Mouse (Mus musculus): ENCODE results near the gene Ermap. TPM values are rescaled to one million over a fixed set of nuclear protein-coding genes. Genes with fewer than 3 reads are reported as not detected.

The Ermap gene
- total RNA-seq, 2 experiments from 2014 or later: 0.21 to 0.32 TPM

DNA sequence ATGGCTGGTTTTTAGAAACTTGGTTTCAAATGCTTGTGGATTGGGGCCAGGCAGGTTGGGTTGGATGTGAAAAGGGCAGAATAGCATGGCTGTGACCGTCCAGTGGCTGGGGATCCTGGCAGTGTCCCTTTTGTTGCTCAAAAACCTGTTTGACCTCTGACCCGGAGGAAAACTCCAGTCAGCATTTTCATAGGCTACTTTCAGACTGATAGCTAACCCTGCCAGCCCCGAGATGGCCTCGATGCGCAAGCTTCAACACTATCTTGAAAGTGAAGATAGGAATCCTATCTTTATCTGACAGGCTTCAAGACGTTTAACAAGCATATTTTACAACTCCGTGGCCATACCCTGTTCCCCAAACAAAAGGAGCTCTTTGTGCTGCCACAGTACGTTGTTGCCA is 52.5 kb downstream of the Ermap start:
- DNase-seq: no peak

DNA sequence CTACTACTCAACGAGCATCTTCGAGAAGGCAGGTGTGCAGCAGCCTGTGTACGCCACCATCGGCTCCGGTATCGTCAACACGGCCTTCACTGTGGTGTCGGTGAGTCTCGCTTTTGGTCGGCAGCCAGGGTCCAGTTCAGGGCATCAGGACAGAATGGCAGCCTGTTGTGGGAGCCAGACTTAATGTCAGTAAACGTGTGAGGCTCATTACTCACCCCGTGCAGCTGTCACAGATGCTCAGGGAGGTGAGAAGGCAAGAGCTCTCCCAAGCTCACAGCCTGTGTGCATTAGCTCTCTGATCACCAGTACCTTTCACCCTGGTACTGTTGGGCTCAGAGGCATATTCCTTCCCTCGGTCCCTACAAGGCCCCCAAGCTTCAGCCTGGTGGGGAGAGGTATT is 56.0 kb downstream of the Ermap start:
- no peak for DNase-seq

DNA sequence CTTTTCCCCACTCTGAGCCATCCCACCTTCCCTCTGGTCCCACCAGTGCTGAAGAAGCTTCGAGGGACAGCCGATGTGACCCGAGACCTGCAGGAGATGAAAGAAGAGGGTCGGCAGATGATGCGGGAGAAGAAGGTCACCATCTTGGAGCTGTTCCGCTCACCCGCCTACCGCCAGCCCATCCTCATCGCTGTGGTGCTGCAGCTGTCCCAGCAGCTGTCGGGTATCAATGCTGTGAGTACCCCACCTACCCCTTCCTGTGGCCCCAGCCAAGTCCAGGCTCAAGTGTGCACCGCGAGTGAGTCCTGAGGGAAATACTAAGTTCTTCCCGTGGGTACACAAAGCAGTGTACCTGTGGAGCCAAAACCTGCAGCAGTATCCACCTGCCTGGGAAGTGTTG is 56.5 kb downstream of the Ermap start:
- no peak for DNase-seq

DNA sequence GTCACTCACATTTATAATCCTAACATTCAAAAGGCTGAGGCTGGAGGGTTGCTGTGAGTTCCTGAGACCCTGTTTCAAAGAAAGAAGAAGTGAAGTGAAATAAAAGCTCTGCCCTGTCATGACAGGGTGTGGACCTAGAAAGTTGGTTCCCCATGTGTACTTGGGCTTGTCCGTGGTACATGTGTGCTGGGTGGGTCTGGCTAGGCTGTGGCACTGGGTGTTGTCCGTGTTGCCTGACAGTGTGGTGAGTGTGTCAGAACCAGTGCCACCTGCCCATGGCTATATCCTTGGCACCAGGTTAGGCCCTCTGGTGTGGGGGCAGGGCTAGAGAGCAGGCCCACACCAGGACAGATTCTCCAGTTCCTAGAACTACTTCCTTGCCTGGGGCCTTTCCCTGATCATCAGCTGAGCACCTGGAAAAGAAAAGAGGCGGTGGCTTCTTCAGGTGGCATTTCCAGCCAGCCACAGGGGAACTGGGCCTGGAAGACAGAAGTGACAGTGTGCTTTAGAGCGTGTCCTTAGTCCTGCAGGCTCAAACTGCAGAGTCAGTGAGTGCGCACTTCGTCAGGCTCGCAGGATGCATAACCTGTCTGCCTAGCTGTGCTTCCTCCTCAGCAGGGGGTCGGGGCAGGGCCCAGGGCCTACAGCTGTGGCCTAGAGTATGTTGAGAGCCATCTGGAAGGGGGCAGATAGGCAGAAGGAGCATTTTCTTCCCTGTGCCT is 58.5 kb downstream of the Ermap start:
- DNase-seq: no peak

DNA sequence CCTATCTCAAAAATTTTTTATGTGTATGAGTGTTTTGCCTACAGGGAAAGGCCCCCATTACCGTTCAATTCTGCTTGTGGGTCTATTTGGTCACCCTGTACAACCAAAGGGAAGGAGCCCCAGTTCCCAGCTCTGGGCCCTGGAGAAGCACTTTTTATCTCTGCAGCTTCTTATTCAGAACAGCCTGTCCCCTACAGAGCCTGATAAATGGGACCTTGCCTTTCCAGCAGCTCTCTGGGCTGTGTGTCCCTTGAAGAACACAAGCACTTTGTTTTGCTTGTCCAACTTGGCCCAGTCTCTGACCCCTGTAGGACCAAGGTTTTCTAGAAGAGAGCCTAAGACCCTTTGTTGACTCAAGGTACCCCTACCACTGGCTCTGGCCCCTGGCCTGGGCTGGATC is 60.7 kb downstream of the Ermap start:
- no peak for DNase-seq

DNA sequence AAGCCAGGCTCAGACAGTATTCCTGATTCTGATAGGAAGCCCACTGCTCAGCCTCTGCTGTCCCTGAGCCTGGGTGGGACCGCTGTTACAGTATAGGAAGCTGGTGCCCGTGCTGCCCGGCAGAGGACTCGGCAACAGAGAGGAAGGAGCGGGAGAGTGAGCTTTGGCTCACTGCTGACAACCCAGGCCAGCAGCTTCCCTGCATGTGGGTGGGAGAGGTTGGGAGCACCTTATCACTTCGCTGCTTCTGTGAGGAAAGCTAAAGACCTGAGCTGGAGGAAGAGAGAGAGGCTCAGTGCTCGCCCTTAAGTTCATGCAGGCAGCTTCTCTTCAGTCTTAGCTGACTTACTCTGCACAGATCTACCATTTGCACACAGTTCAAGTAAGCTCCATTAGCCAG is 61.3 kb downstream of the Ermap start:
- no peak for DNase-seq

DNA sequence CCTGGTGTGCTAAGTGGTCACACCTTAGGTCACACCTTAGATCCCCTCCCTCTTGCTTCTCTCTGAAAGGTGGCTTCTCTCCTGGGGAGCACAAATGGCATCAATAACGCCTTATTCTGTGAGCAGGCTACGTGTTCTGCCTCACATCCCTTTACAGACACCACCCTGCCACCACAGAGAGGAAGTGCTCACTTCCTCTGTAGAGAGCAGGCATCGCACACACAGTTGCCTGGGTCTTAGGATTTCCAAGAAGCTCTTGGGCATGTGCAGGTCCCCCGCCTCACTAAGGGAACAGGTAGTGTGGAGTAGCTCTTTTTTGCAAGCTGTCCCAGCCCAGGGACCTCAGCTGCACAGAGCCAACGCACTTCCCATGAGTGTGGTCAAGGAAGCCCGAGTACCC is 62.6 kb downstream of the Ermap start:
- DNase-seq: no peak

DNA sequence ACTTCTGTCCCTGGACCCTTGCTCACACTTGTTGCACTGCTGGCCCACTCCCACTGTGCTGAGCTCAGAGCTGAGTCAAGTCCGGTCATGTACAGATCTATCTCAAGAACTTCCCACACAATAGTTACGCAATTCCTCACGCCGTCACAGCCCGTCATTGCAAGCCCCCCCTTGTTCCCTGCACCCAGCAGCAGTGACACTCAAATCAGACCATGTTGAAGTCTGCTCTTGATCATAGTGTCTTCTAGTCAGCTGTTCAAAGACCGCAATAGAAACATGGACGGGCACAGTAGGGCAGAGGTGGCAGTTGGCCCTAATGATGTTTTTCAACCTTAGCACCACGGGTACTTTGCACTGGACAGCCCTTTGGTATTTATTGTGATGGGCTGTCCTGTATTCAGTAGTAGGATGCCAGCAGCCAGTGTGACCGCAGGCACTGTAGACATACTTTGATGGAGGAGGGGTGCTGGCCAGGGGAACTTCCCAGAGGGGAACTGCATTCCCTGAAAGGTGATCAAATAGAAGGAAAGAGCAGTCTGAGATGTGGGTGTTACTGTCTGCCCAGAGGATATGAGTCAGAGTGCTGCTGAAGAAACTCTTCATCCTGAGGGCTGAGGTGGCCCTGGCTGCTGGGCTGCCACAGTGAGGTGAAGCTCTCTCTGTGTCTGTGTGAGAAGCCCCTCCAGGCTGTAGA is 64.1 kb downstream of the Ermap start:
- no peak for DNase-seq

Small RNAs within 50 kb of the gene (microRNA-seq; reads per million reads assigned to microRNA genes)
- gene Mir1957a: 0 reads per million in 2 experiments

Other genes with a start within 250 kb of the Ermap start
- not detected for gene Lao1, start 228.4 kb downstream of the Ermap start, total RNA-seq (2021)
- 10 to 100 TPM; 15.2 to 16.2 TPM for gene Slc2a1, start 81.3 kb downstream of the Ermap start, total RNA-seq (2021)
- gene Zfp691, start 15.8 kb downstream of the Ermap start, total RNA-seq (2021): 10 to 100 TPM; 13.2 to 17.7 TPM
- 10 to 100 TPM; 42.8 to 43.2 TPM for gene Svbp, start 5.3 kb upstream of the Ermap start, total RNA-seq (2021)
- not detected for gene Tmem269, start 28.2 kb upstream of the Ermap start, total RNA-seq (2021)
- gene AU022252, start 42.7 kb upstream of the Ermap start, total RNA-seq (2021): 10 to 100 TPM; 19.9 to 21.0 TPM
- gene P3h1, start 42.9 kb upstream of the Ermap start, total RNA-seq (2021): 10 to 100 TPM; 25.1 to 27.2 TPM
- gene Cldn19, start 65.4 kb upstream of the Ermap start, total RNA-seq (2021): 1 to 10 TPM in 1 of 2 experiments, under 1 TPM in 1; 0.17 to 1.2 TPM
- 100 to 1,000 TPM; 784 to 817 TPM for gene Ybx1, start 104.6 kb upstream of the Ermap start, total RNA-seq (2021)
- gene Ppih, start 130.5 kb upstream of the Ermap start, total RNA-seq (2021): 10 to 100 TPM; 18.4 to 23.0 TPM
- gene Ccdc30, start 225.5 kb upstream of the Ermap start, total RNA-seq (2021): 1 to 10 TPM in 1 of 2 experiments, under 1 TPM in 1; 0.99 to 1.4 TPM
- 10 to 100 TPM; 12.2 to 12.4 TPM for gene Ppcs, start 232.4 kb upstream of the Ermap start, total RNA-seq (2021)
- not detected for gene Zmynd12, start 232.8 kb upstream of the Ermap start, total RNA-seq (2021)

Measured in heart, postnatal 4 days (tissue).